In genomic region chr3:149219381-149220303, GRCm38 (mm10) we compare ENCODE assay signal across 7 mouse cellular contexts.
DNase-seq lines count a peak whose midpoint lies in the region; ATAC-seq and TF ChIP-seq lines count a peak whose summit lies in the region.

No protein-coding gene starts in this region.

- no peak overlapping the region for H3K4me3 ChIP-seq in liver, postnatal 0 days (ENCODE audit: low read depth, low read length)
- no peak overlapping the region for H3K4me3 ChIP-seq in liver, embryonic 11.5 days (ENCODE audit: low read depth, low read length)
- no peak overlapping the region for H3K4me3 ChIP-seq in embryonic facial prominence, embryonic 15.5 days (replicated peaks)
- no peak overlapping the region for H3K4me3 ChIP-seq in macrophage (ENCODE audit: inconsistent target)
- no peak overlapping the region for H3K4me3 ChIP-seq in intestine, embryonic 15.5 days (replicated peaks)

- WGBS in liver, postnatal 0 days (ENCODE audit: insufficient replicate concordance): 55% methylated on average over 14 of the region's 14 CpGs
- 58% methylated on average over 14 of the region's 14 CpGs for WGBS in liver, embryonic 11.5 days
- 53% methylated on average over 14 of the region's 14 CpGs for WGBS in embryonic facial prominence, embryonic 15.5 days
- WGBS in macrophage (ENCODE audit: missing documents): 62% methylated on average over 14 of the region's 14 CpGs
- WGBS in intestine, embryonic 15.5 days: 69% methylated on average over 14 of the region's 14 CpGs

- H3K36me3 ChIP-seq in liver, postnatal 0 days (replicated peaks; ENCODE audit: insufficient read depth, low read length): no peaks in the 10 kb centered on the region
- no peaks in the 10 kb centered on the region for H3K36me3 ChIP-seq in liver, embryonic 11.5 days (ENCODE audit: control insufficient read depth, insufficient read depth, low read length)
- no peaks in the 10 kb centered on the region for H3K36me3 ChIP-seq in embryonic facial prominence, embryonic 15.5 days
- H3K36me3 ChIP-seq in macrophage (ENCODE audit: inconsistent target): no peaks in the 10 kb centered on the region
- H3K36me3 ChIP-seq in intestine, embryonic 15.5 days: no peaks in the 10 kb centered on the region

- no peak for DNase-seq in liver, postnatal 0 days
- no peak for DNase-seq in liver, embryonic 11.5 days (ENCODE audit: low spot score)
- DNase-seq in heart, postnatal 36 days: peak; percentile 42 to 57

- H3K79me2 ChIP-seq in macrophage (ENCODE audit: inconsistent target): no peaks in the 10 kb centered on the region

- H3K9ac ChIP-seq in liver, postnatal 0 days (replicated peaks): no peak overlapping the region
- H3K9ac ChIP-seq in liver, embryonic 11.5 days (ENCODE audit: low read depth, low read length): no peak overlapping the region
- no peak overlapping the region for H3K9ac ChIP-seq in embryonic facial prominence, embryonic 15.5 days
- no peak overlapping the region for H3K9ac ChIP-seq in intestine, embryonic 15.5 days

- no peaks in the 10 kb centered on the region for H3K27me3 ChIP-seq in liver, postnatal 0 days (ENCODE audit: insufficient read depth, low read length)
- H3K27me3 ChIP-seq in liver, embryonic 11.5 days (replicated peaks; ENCODE audit: control insufficient read depth, insufficient read depth, low read length): no peaks in the 10 kb centered on the region
- no peaks in the 10 kb centered on the region for H3K27me3 ChIP-seq in embryonic facial prominence, embryonic 15.5 days
- H3K27me3 ChIP-seq in intestine, embryonic 15.5 days (replicated peaks): no peaks in the 10 kb centered on the region

- no peak overlapping the region for H3K4me2 ChIP-seq in liver, postnatal 0 days (ENCODE audit: low read depth, low read length)
- no peak overlapping the region for H3K4me2 ChIP-seq in liver, embryonic 11.5 days
- H3K4me2 ChIP-seq in embryonic facial prominence, embryonic 15.5 days (replicated peaks): no peak overlapping the region
- H3K4me2 ChIP-seq in intestine, embryonic 15.5 days (replicated peaks): no peak overlapping the region

- ATAC-seq in liver, postnatal 0 days: no peak
- no peak for ATAC-seq in liver, embryonic 11.5 days (replicated peaks; ENCODE audit: low FRiP score)
- no peak for ATAC-seq in embryonic facial prominence, embryonic 15.5 days (ENCODE audit: insufficient number of reproducible peaks, low FRiP score, low TSS enrichment, low read depth)
- ATAC-seq in activated CD4-positive, CD25-positive, alpha-beta regulatory T cell, adult 4 months: no peak
- ATAC-seq in intestine, embryonic 15.5 days: no peak

- H3K27ac ChIP-seq in liver, postnatal 0 days (ENCODE audit: low read depth): peak overlapping the region; percentile 2; the same call in 1 of the 2 replicates
- no peak overlapping the region; the same call in 1 of the 2 replicates for H3K27ac ChIP-seq in liver, embryonic 11.5 days (ENCODE audit: low read depth, low read length)
- H3K27ac ChIP-seq in embryonic facial prominence, embryonic 15.5 days (replicated peaks): peak overlapping the region; percentile 51; the same call in 1 of the 2 replicates
- peak overlapping the region; percentile 86 for H3K27ac ChIP-seq in macrophage
- H3K27ac ChIP-seq in intestine, embryonic 15.5 days: no peak overlapping the region

- peaks cover 10% of the 10 kb centered on the region; the same call in 1 of the 2 replicates for H3K4me1 ChIP-seq in liver, postnatal 0 days (ENCODE audit: insufficient read depth)
- peaks cover 6% of the 10 kb centered on the region; the same call in 1 of the 2 replicates for H3K4me1 ChIP-seq in liver, embryonic 11.5 days (replicated peaks; ENCODE audit: control insufficient read depth, insufficient read depth, low read length)
- peaks cover 8% of the 10 kb centered on the region for H3K4me1 ChIP-seq in embryonic facial prominence, embryonic 15.5 days
- 0 out of 2 replicates have a peak, but pooled peaks cover 8% of the 10 kb centered on the region for H3K4me1 ChIP-seq in intestine, embryonic 15.5 days (replicated peaks)

- H3K9me3 ChIP-seq in liver, postnatal 0 days (ENCODE audit: low read length): no peaks in the 10 kb centered on the region
- H3K9me3 ChIP-seq in liver, embryonic 11.5 days (ENCODE audit: control insufficient read depth, low read length): no peaks in the 10 kb centered on the region
- H3K9me3 ChIP-seq in embryonic facial prominence, embryonic 15.5 days (replicated peaks): no peaks in the 10 kb centered on the region
- no peaks in the 10 kb centered on the region for H3K9me3 ChIP-seq in intestine, embryonic 15.5 days

- no peak for TF ChIP-seq CTCF in liver, postnatal 0 days (IDR thresholded peaks at IDR 0.05; ENCODE audit: low read depth)

- intact Hi-C loops in heart, postnatal 36 days (cut with DNase I): loop anchor here (5.0 kb wide), 3 partner anchors 113 to 227 kb away; partner anchors contain the start of gene Adgrl2

- no peak for TF ChIP-seq EP300 in liver, postnatal 0 days (IDR thresholded peaks at IDR 0.05; ENCODE audit: low read depth)

Comparison
In these comparisons a context has a peak if more than half of its experiments do, and no peak if none do; other contexts are left out.
1. H3K27ac ChIP-seq: peak in liver, postnatal 0 days (single experiment), embryonic facial prominence, embryonic 15.5 days (single experiment) and macrophage (single experiment); none in liver, embryonic 11.5 days (single experiment) and intestine, embryonic 15.5 days (single experiment).
2. DNase-seq: peak in heart, postnatal 36 days (2 of 2); none in liver, postnatal 0 days (single experiment) and liver, embryonic 11.5 days (single experiment).